ENCODE assay signal across 8 mouse cellular contexts in genomic region chr10:93425665-93426064, GRCm38 (mm10). TPM values are rescaled to one million over a fixed set of nuclear protein-coding genes. Genes with fewer than 3 reads are reported as not detected.
DNase-seq lines count a peak whose midpoint lies in the region; ATAC-seq lines count a peak whose summit lies in the region.

No protein-coding gene starts in this region.

- peak; percentile 94 for ATAC-seq in frontal cortex, adult (ENCODE audit: low TSS enrichment)
- peak; percentile 87 for ATAC-seq in lung, embryonic 15.5 days (ENCODE audit: borderline replicate concordance, extremely low read depth, low FRiP score, low TSS enrichment)

- no peak overlapping the region for H3K4me3 ChIP-seq in hindbrain, embryonic 10.5 days
- no peak overlapping the region for H3K4me3 ChIP-seq in lung, embryonic 15.5 days

- 11% methylated on average over 2 of the region's 2 CpGs for WGBS in hindbrain, embryonic 10.5 days
- WGBS in lung, embryonic 15.5 days = 3% methylated on average over 2 of the region's 2 CpGs

- no peaks in the 10 kb centered on the region for H3K27me3 ChIP-seq in hindbrain, embryonic 10.5 days (ENCODE audit: insufficient read depth, poor library complexity, severe bottlenecking)
- no peaks in the 10 kb centered on the region for H3K27me3 ChIP-seq in lung, embryonic 15.5 days

- H3K9ac ChIP-seq in lung, embryonic 15.5 days = no peak overlapping the region

- DNase-seq in Muller cell, postnatal 12 days (ENCODE audit: inconsistent ontology term) = peak; percentile 70
- DNase-seq in cerebellum, adult 8-10 months = peak; percentile 76
- DNase-seq in hindbrain, embryonic 10.5 days (ENCODE audit: low spot score) = peak; percentile 79
- peak; percentile 80 for DNase-seq in layer of hippocampus, adult 9-10 months (ENCODE audit: low spot score)
- peak; percentile 74 for DNase-seq in retina, adult 2 months (ENCODE audit: low read depth, low spot score)
- peak; percentile 86 for DNase-seq in thymus, postnatal 25 days

- H3K27ac ChIP-seq in hindbrain, embryonic 10.5 days = no peak overlapping the region
- H3K27ac ChIP-seq in lung, embryonic 15.5 days = peak overlapping the region; percentile 7; the same call in 1 of the 2 replicates

- H3K36me3 ChIP-seq in hindbrain, embryonic 10.5 days = no peaks in the 10 kb centered on the region
- H3K36me3 ChIP-seq in lung, embryonic 15.5 days = no peaks in the 10 kb centered on the region

- H3K4me1 ChIP-seq in hindbrain, embryonic 10.5 days (replicated peaks) = peaks cover 3% of the 10 kb centered on the region
- H3K4me1 ChIP-seq in lung, embryonic 15.5 days = peaks cover 3% of the 10 kb centered on the region; the same call in 1 of the 2 replicates

- no peak overlapping the region for H3K4me2 ChIP-seq in lung, embryonic 15.5 days

- H3K9me3 ChIP-seq in hindbrain, embryonic 10.5 days = 0 out of 2 replicates have a peak, but pooled peaks cover 4% of the 10 kb centered on the region
- no peaks in the 10 kb centered on the region for H3K9me3 ChIP-seq in lung, embryonic 15.5 days

RNA-seq across cellular contexts. Expression of gene Lta4h, which starts 27.5 kb away (rescaled TPM):
- polyA plus RNA-seq in hindbrain, embryonic 10.5 days (2016; fragmentation: Nextera tagmentation; extraction: Ambion mirVana) = 151 and 155 TPM in 2 replicates
- 217 and 222 TPM in 2 replicates for polyA plus RNA-seq in lung, embryonic 15.5 days (2015; fragmentation: Nextera tagmentation; extraction: Ambion mirVana)
